ENCODE assay signal across 11 mouse cellular contexts in genomic region chr14:54408336-54409056, GRCm38 (mm10). TPM values are rescaled to one million over a fixed set of nuclear protein-coding genes. Genes with fewer than 3 reads are reported as not detected.
DNase-seq lines count a peak whose midpoint lies in the region; ATAC-seq and TF ChIP-seq lines count a peak whose summit lies in the region.
"Had no signal": no experiment of that assay in that cellular context is flagged by ENCODE, and none has a peak within 500 bp of the region (broad histone marks: within the 10 kb centered on the region; RNA-seq: fewer than 3 reads in every experiment).

No protein-coding gene starts in this region.

- 0 out of 2 replicates have a peak, but pooled peaks have one; percentile 20 for ATAC-seq in forebrain, postnatal 0 days
- ATAC-seq in forebrain, embryonic 12.5 days (ENCODE audit: low FRiP score), result no peak
- no peak for ATAC-seq in lung, embryonic 15.5 days (ENCODE audit: borderline replicate concordance, extremely low read depth, low FRiP score, low TSS enrichment)
- peak; percentile 48; the same call in 1 of the 2 replicates for ATAC-seq in kidney, embryonic 15.5 days (replicated peaks; ENCODE audit: low FRiP score)
- no peak for ATAC-seq in stomach, embryonic 14.5 days (ENCODE audit: insufficient number of reproducible peaks, insufficient read depth, low FRiP score, low read depth)

- DNase-seq in forebrain, postnatal 0 days, result no peak
- no peak for DNase-seq in lung, postnatal 25 days (ENCODE audit: low spot score)
- no peak for DNase-seq in spleen, postnatal 10 days (ENCODE audit: low spot score in 2 of 2)
- no peak for DNase-seq in gastrocnemius, adult 18-20 months (ENCODE audit: low spot score)
- DNase-seq: gastrocnemius, postnatal 10 days; thymus, postnatal 4 days had no signal

- TF ChIP-seq CTCF in forebrain, postnatal 0 days (IDR thresholded peaks at IDR 0.05; ENCODE audit: low read depth), result 0 out of 2 replicates have a peak, but pooled peaks have one; percentile 20

- H3K4me2 ChIP-seq in forebrain, postnatal 0 days (ENCODE audit: low read depth), result no peak overlapping the region
- H3K4me2 ChIP-seq in forebrain, embryonic 12.5 days, result no peak overlapping the region
- 0 out of 2 replicates have a peak overlapping the region, but pooled peaks have one; percentile 3 for H3K4me2 ChIP-seq in lung, embryonic 15.5 days
- peak overlapping the region; percentile 43 for H3K4me2 ChIP-seq in kidney, embryonic 15.5 days
- peak overlapping the region; percentile 0; the same call in 1 of the 2 replicates for H3K4me2 ChIP-seq in stomach, embryonic 14.5 days (replicated peaks; ENCODE audit: low read depth, low read length)
- H3K4me2 ChIP-seq: midbrain, embryonic 12.5 days had no signal

- H3K9me3 ChIP-seq in forebrain, postnatal 0 days (ENCODE audit: low read length), result no peaks in the 10 kb centered on the region
- no peaks in the 10 kb centered on the region for H3K9me3 ChIP-seq in forebrain, embryonic 12.5 days
- H3K9me3 ChIP-seq in lung, embryonic 15.5 days, result no peaks in the 10 kb centered on the region
- no peaks in the 10 kb centered on the region for H3K9me3 ChIP-seq in kidney, embryonic 15.5 days (replicated peaks)
- no peaks in the 10 kb centered on the region for H3K9me3 ChIP-seq in stomach, embryonic 14.5 days (ENCODE audit: control insufficient read depth, low read depth, low read length)
- H3K9me3 ChIP-seq: midbrain, embryonic 12.5 days had no signal

- 80% methylated on average over 25 of the region's 25 CpGs for WGBS in forebrain, postnatal 0 days
- 77% methylated on average over 25 of the region's 25 CpGs for WGBS in forebrain, embryonic 12.5 days
- 87% methylated on average over 25 of the region's 25 CpGs for WGBS in lung, embryonic 15.5 days
- WGBS in kidney, embryonic 15.5 days, result 56% methylated on average over 25 of the region's 25 CpGs
- 88% methylated on average over 25 of the region's 25 CpGs for WGBS in stomach, embryonic 14.5 days

- no peaks in the 10 kb centered on the region for H3K36me3 ChIP-seq in forebrain, postnatal 0 days (ENCODE audit: insufficient read depth)
- H3K36me3 ChIP-seq in forebrain, embryonic 12.5 days (replicated peaks), result no peaks in the 10 kb centered on the region
- no peaks in the 10 kb centered on the region for H3K36me3 ChIP-seq in lung, embryonic 15.5 days
- H3K36me3 ChIP-seq in kidney, embryonic 15.5 days, result no peaks in the 10 kb centered on the region
- H3K36me3 ChIP-seq in stomach, embryonic 14.5 days (ENCODE audit: control insufficient read depth, insufficient read depth, low read length), result no peaks in the 10 kb centered on the region
- H3K36me3 ChIP-seq: midbrain, embryonic 12.5 days had no signal

- no peak overlapping the region for H3K27ac ChIP-seq in forebrain, postnatal 0 days (ENCODE audit: low read depth, low read length)
- no peak overlapping the region for H3K27ac ChIP-seq in forebrain, embryonic 12.5 days
- H3K27ac ChIP-seq in lung, embryonic 15.5 days, result no peak overlapping the region
- H3K27ac ChIP-seq in kidney, embryonic 15.5 days, result peak overlapping the region; percentile 82; the same call in 1 of the 2 replicates
- no peak overlapping the region for H3K27ac ChIP-seq in stomach, embryonic 14.5 days (ENCODE audit: low read length)
- H3K27ac ChIP-seq: midbrain, embryonic 12.5 days had no signal

- no peak overlapping the region for H3K4me3 ChIP-seq in forebrain, postnatal 0 days (ENCODE audit: low read depth, low read length)
- no peak overlapping the region for H3K4me3 ChIP-seq in forebrain, embryonic 12.5 days (replicated peaks)
- H3K4me3 ChIP-seq in lung, embryonic 15.5 days, result no peak overlapping the region
- peak overlapping the region; percentile 13; the same call in 1 of the 2 replicates for H3K4me3 ChIP-seq in kidney, embryonic 15.5 days (replicated peaks)
- H3K4me3 ChIP-seq in stomach, embryonic 14.5 days (ENCODE audit: low read depth, low read length), result no peak overlapping the region
- H3K4me3 ChIP-seq: midbrain, embryonic 12.5 days had no signal

- H3K4me1 ChIP-seq in forebrain, postnatal 0 days (ENCODE audit: insufficient read depth), result no peaks in the 10 kb centered on the region
- peaks cover 9% of the 10 kb centered on the region for H3K4me1 ChIP-seq in forebrain, embryonic 12.5 days
- H3K4me1 ChIP-seq in lung, embryonic 15.5 days, result peaks cover 33% of the 10 kb centered on the region
- H3K4me1 ChIP-seq in kidney, embryonic 15.5 days, result peaks cover 53% of the 10 kb centered on the region
- H3K4me1 ChIP-seq in stomach, embryonic 14.5 days (ENCODE audit: control insufficient read depth, insufficient read depth, low read length), result peaks cover 18% of the 10 kb centered on the region; the same call in 1 of the 2 replicates
- H3K4me1 ChIP-seq: midbrain, embryonic 12.5 days had no signal

- no peaks in the 10 kb centered on the region for H3K27me3 ChIP-seq in forebrain, postnatal 0 days (ENCODE audit: insufficient read depth, low read length)
- H3K27me3 ChIP-seq in forebrain, embryonic 12.5 days, result peaks cover 5% of the 10 kb centered on the region; the same call in 1 of the 2 replicates
- H3K27me3 ChIP-seq in lung, embryonic 15.5 days, result no peaks in the 10 kb centered on the region
- H3K27me3 ChIP-seq in kidney, embryonic 15.5 days, result no peaks in the 10 kb centered on the region
- no peaks in the 10 kb centered on the region for H3K27me3 ChIP-seq in stomach, embryonic 14.5 days (ENCODE audit: control insufficient read depth, insufficient read depth, low read length)

- no peak overlapping the region for H3K9ac ChIP-seq in forebrain, postnatal 0 days
- no peak overlapping the region for H3K9ac ChIP-seq in forebrain, embryonic 12.5 days
- no peak overlapping the region for H3K9ac ChIP-seq in lung, embryonic 15.5 days
- no peak overlapping the region for H3K9ac ChIP-seq in kidney, embryonic 15.5 days
- H3K9ac ChIP-seq in stomach, embryonic 14.5 days (replicated peaks; ENCODE audit: low read depth, low read length), result 0 out of 2 replicates have a peak overlapping the region, but pooled peaks have one; percentile 3
- H3K9ac ChIP-seq: midbrain, embryonic 12.5 days had no signal

RNA-seq across cellular contexts. Expression of gene Slc7a7, which starts 9.1 kb away (rescaled TPM):
- total RNA-seq in forebrain, postnatal 0 days (2014; rRNA removed), result 2.2 and 3.4 TPM in 2 replicates
- polyA plus RNA-seq in forebrain, postnatal 0 days (2015; fragmentation: Nextera tagmentation; extraction: Ambion mirVana), result 2.8 and 3.2 TPM in 2 replicates
- 4.2 and 5.4 TPM in 2 replicates for polyA plus RNA-seq in forebrain, embryonic 12.5 days (2016; fragmentation: Nextera tagmentation; extraction: Ambion mirVana)
- polyA plus RNA-seq in lung, embryonic 15.5 days (2015; fragmentation: Nextera tagmentation; extraction: Ambion mirVana), result 10.7 and 11.9 TPM in 2 replicates
- 11.0 and 11.4 TPM in 2 replicates for polyA plus RNA-seq in kidney, embryonic 15.5 days (2015; fragmentation: Nextera tagmentation; extraction: Ambion mirVana)
- polyA plus RNA-seq in stomach, embryonic 14.5 days (2014; fragmentation: Nextera tagmentation; extraction: Ambion mirVana), result 10.3 and 11.2 TPM in 2 replicates
- under 1 TPM; 0.52 to 0.73 TPM for total RNA-seq in gastrocnemius, adult 18-20 months (2021)

RNA-seq across cellular contexts. Expression of gene Mrpl52, which starts 18.2 kb away (rescaled TPM):
- 151 and 217 TPM in 2 replicates for total RNA-seq in forebrain, postnatal 0 days (2014; rRNA removed)
- 277 and 336 TPM in 2 replicates for polyA plus RNA-seq in forebrain, postnatal 0 days (2015; fragmentation: Nextera tagmentation; extraction: Ambion mirVana)
- 274 and 307 TPM in 2 replicates for polyA plus RNA-seq in forebrain, embryonic 12.5 days (2016; fragmentation: Nextera tagmentation; extraction: Ambion mirVana)
- polyA plus RNA-seq in lung, embryonic 15.5 days (2015; fragmentation: Nextera tagmentation; extraction: Ambion mirVana), result 268 and 271 TPM in 2 replicates
- 265 and 305 TPM in 2 replicates for polyA plus RNA-seq in kidney, embryonic 15.5 days (2015; fragmentation: Nextera tagmentation; extraction: Ambion mirVana)
- polyA plus RNA-seq in stomach, embryonic 14.5 days (2014; fragmentation: Nextera tagmentation; extraction: Ambion mirVana), result 284 and 312 TPM in 2 replicates
- total RNA-seq in gastrocnemius, adult 18-20 months (2021), result 100 to 1,000 TPM in 1 of 2 experiments, 10 to 100 TPM in 1; 100.0 to 110 TPM

RNA-seq across cellular contexts. Expression of gene Mmp14, which starts 22.9 kb away (rescaled TPM):
- 29.0 and 40.7 TPM in 2 replicates for total RNA-seq in forebrain, postnatal 0 days (2014; rRNA removed)
- polyA plus RNA-seq in forebrain, postnatal 0 days (2015; fragmentation: Nextera tagmentation; extraction: Ambion mirVana), result 32.5 and 39.1 TPM in 2 replicates
- 76.0 and 79.2 TPM in 2 replicates for polyA plus RNA-seq in forebrain, embryonic 12.5 days (2016; fragmentation: Nextera tagmentation; extraction: Ambion mirVana)
- 180 and 182 TPM in 2 replicates for polyA plus RNA-seq in lung, embryonic 15.5 days (2015; fragmentation: Nextera tagmentation; extraction: Ambion mirVana)
- polyA plus RNA-seq in kidney, embryonic 15.5 days (2015; fragmentation: Nextera tagmentation; extraction: Ambion mirVana), result 155 and 168 TPM in 2 replicates
- polyA plus RNA-seq in stomach, embryonic 14.5 days (2014; fragmentation: Nextera tagmentation; extraction: Ambion mirVana), result 154 and 156 TPM in 2 replicates
- 10 to 100 TPM in 1 of 2 experiments, 1 to 10 TPM in 1; 7.3 to 10.6 TPM for total RNA-seq in gastrocnemius, adult 18-20 months (2021)

RNA-seq across cellular contexts. Expression of gene Oxa1l, which starts 47.9 kb away (rescaled TPM):
- 52.9 and 76.9 TPM in 2 replicates for total RNA-seq in forebrain, postnatal 0 days (2014; rRNA removed)
- polyA plus RNA-seq in forebrain, postnatal 0 days (2015; fragmentation: Nextera tagmentation; extraction: Ambion mirVana), result 51.6 and 59.4 TPM in 2 replicates
- 42.6 and 52.9 TPM in 2 replicates for polyA plus RNA-seq in forebrain, embryonic 12.5 days (2016; fragmentation: Nextera tagmentation; extraction: Ambion mirVana)
- polyA plus RNA-seq in lung, embryonic 15.5 days (2015; fragmentation: Nextera tagmentation; extraction: Ambion mirVana), result 38.3 and 41.6 TPM in 2 replicates
- polyA plus RNA-seq in kidney, embryonic 15.5 days (2015; fragmentation: Nextera tagmentation; extraction: Ambion mirVana), result 50.9 and 61.0 TPM in 2 replicates
- polyA plus RNA-seq in stomach, embryonic 14.5 days (2014; fragmentation: Nextera tagmentation; extraction: Ambion mirVana), result 53.6 and 55.9 TPM in 2 replicates
- 10 to 100 TPM; 49.1 to 54.0 TPM for total RNA-seq in gastrocnemius, adult 18-20 months (2021)

RNA-seq across cellular contexts. Expression of gene Lrp10, which starts 55.4 kb away (rescaled TPM):
- total RNA-seq in forebrain, postnatal 0 days (2014; rRNA removed), result 39.6 and 45.8 TPM in 2 replicates
- polyA plus RNA-seq in forebrain, postnatal 0 days (2015; fragmentation: Nextera tagmentation; extraction: Ambion mirVana), result 38.0 and 38.5 TPM in 2 replicates
- 26.2 and 29.8 TPM in 2 replicates for polyA plus RNA-seq in forebrain, embryonic 12.5 days (2016; fragmentation: Nextera tagmentation; extraction: Ambion mirVana)
- polyA plus RNA-seq in lung, embryonic 15.5 days (2015; fragmentation: Nextera tagmentation; extraction: Ambion mirVana), result 51.5 and 57.5 TPM in 2 replicates
- polyA plus RNA-seq in kidney, embryonic 15.5 days (2015; fragmentation: Nextera tagmentation; extraction: Ambion mirVana), result 46.8 and 54.6 TPM in 2 replicates
- 38.1 and 41.7 TPM in 2 replicates for polyA plus RNA-seq in stomach, embryonic 14.5 days (2014; fragmentation: Nextera tagmentation; extraction: Ambion mirVana)
- 10 to 100 TPM; 28.5 to 31.2 TPM for total RNA-seq in gastrocnemius, adult 18-20 months (2021)

Comparison
In these comparisons a context has a peak if more than half of its experiments do, and no peak if none do; other contexts are left out.
1. ATAC-seq: peak in forebrain, postnatal 0 days (single experiment) and kidney, embryonic 15.5 days (single experiment); none in forebrain, embryonic 12.5 days (single experiment), lung, embryonic 15.5 days (single experiment) and stomach, embryonic 14.5 days (single experiment).
2. H3K4me2 ChIP-seq: peak in lung, embryonic 15.5 days (single experiment), kidney, embryonic 15.5 days (single experiment) and stomach, embryonic 14.5 days (single experiment); none in forebrain, postnatal 0 days (single experiment) and forebrain, embryonic 12.5 days (single experiment).